Comparison of ENCODE assay signal across 40 mouse cellular contexts in genomic region chrX:135738730-135739520, GRCm38 (mm10). TPM values are rescaled to one million over a fixed set of nuclear protein-coding genes. Genes with fewer than 3 reads are reported as not detected.
DNase-seq lines count a peak whose midpoint lies in the region; ATAC-seq lines count a peak whose summit lies in the region.
"Had no signal": no experiment of that assay in that cellular context is flagged by ENCODE, and none has a peak within 500 bp of the region (broad histone marks: within the 10 kb centered on the region; RNA-seq: fewer than 3 reads in every experiment).

No protein-coding gene starts in this region.

- no peak overlapping the region for H3K4me2 ChIP-seq in heart, embryonic 11.5 days
- H3K4me2 ChIP-seq: forebrain, embryonic 13.5 days; hindbrain, embryonic 12.5 days; liver, embryonic 13.5 days; midbrain, embryonic 13.5 days had no signal

- ATAC-seq in CD4-positive, CD25-positive, alpha-beta regulatory T cell, adult 4 months, result no peak
- ATAC-seq in heart, embryonic 11.5 days (replicated peaks; ENCODE audit: insufficient number of reproducible peaks, low FRiP score, low TSS enrichment), result no peak
- ATAC-seq: forebrain, embryonic 13.5 days; hindbrain, postnatal 0 days; intestine, embryonic 16.5 days; midbrain, embryonic 13.5 days had no signal

- intact Hi-C loops in left cerebral cortex, postnatal 14 days (cut with DNase I), result no loop called here

- no peak overlapping the region for H3K27ac ChIP-seq in heart, embryonic 11.5 days (ENCODE audit: low read depth, low read length)
- H3K27ac ChIP-seq: forebrain, embryonic 13.5 days; heart, embryonic 10.5 days; hindbrain, embryonic 12.5 days; hindbrain, postnatal 0 days; layer of hippocampus, adult 2 months; left cerebral cortex, adult 2 months; liver, embryonic 13.5 days; midbrain, embryonic 13.5 days; stomach, postnatal 0 days had no signal

- no peak overlapping the region for H3K9ac ChIP-seq in heart, embryonic 11.5 days (ENCODE audit: low read depth, low read length)
- H3K9ac ChIP-seq: forebrain, embryonic 13.5 days; hindbrain, embryonic 12.5 days; liver, embryonic 13.5 days; midbrain, embryonic 13.5 days had no signal

- peaks cover 3% of the 10 kb centered on the region; the same call in 1 of the 2 replicates for H3K4me1 ChIP-seq in heart, embryonic 11.5 days (ENCODE audit: control insufficient read depth, insufficient read depth, low read length)
- H3K4me1 ChIP-seq: heart, embryonic 10.5 days had no signal

- no peaks in the 10 kb centered on the region for H3K9me3 ChIP-seq in heart, embryonic 11.5 days (replicated peaks; ENCODE audit: control insufficient read depth, low read length)
- H3K9me3 ChIP-seq: forebrain, embryonic 13.5 days; G1E; heart, embryonic 10.5 days; hindbrain, embryonic 12.5 days; liver, embryonic 13.5 days; midbrain, embryonic 13.5 days had no signal

- peak; percentile 13 for DNase-seq in CD4-positive, CD25-positive, alpha-beta regulatory T cell, adult 2 months (ENCODE audit: low read depth, low spot score)
- peak; percentile 3 for DNase-seq in lung, postnatal 36 days
- DNase-seq in lung, postnatal 4 days, result no peak
- DNase-seq in adipocyte (ENCODE audit: low spot score), result peak; percentile 52
- DNase-seq in frontal cortex, adult 2 months (ENCODE audit: extremely low spot score in 1 of 2, low spot score in 1 of 2), result no peak
- DNase-seq in left cerebral cortex, postnatal 14 days (ENCODE audit: low spot score in 2 of 2), result no peak
- DNase-seq: adrenal gland, adult 8-10 months; cerebellum, adult 11 months; cerebellum, adult 9-10 months; cerebellum, postnatal 36 days; gastrocnemius, postnatal 25 days; heart, adult 11 months; heart, postnatal 36 days; left cerebral cortex, postnatal 4 days; liver, embryonic 13.5 days; lung, adult 2 months; lung, postnatal 14 days; retina, postnatal 1 day; right cerebral cortex, postnatal 14 days; thymus, adult 2 months; thymus, postnatal 36 days had no signal

- 89% methylated on average over 2 of the region's 2 CpGs for WGBS in heart, embryonic 11.5 days (ENCODE audit: insufficient replicate concordance)

- H3K27me3 ChIP-seq in heart, embryonic 11.5 days (ENCODE audit: control insufficient read depth, insufficient read depth, low read length), result no peaks in the 10 kb centered on the region
- H3K27me3 ChIP-seq: forebrain, embryonic 13.5 days; hindbrain, embryonic 12.5 days; liver, embryonic 13.5 days had no signal

- no peaks in the 10 kb centered on the region for H3K36me3 ChIP-seq in heart, embryonic 11.5 days (ENCODE audit: control insufficient read depth, insufficient read depth, low read length)
- H3K36me3 ChIP-seq: heart, embryonic 10.5 days; hindbrain, embryonic 12.5 days; liver, embryonic 13.5 days; midbrain, embryonic 13.5 days had no signal

- H3K4me3 ChIP-seq in heart, embryonic 11.5 days (ENCODE audit: low read depth, low read length), result no peak overlapping the region
- H3K4me3 ChIP-seq: forebrain, embryonic 13.5 days; heart, embryonic 10.5 days; hindbrain, embryonic 12.5 days; layer of hippocampus, adult 2 months; left cerebral cortex, adult 2 months; liver, embryonic 13.5 days; megakaryocyte, embryonic 14.5 days; midbrain, embryonic 13.5 days had no signal

RNA-seq across cellular contexts. Expression of gene Armcx5, which starts 3.6 kb away (rescaled TPM):
- polyA plus RNA-seq in CD4-positive, CD25-positive, alpha-beta regulatory T cell, adult 4 months (2017; shearing (Covaris generic)), result 10 to 100 TPM; 10.2 to 20.5 TPM
- polyA plus RNA-seq in frontal cortex, adult 2 months (2012; rRNA removed), result 15.8 and 20.2 TPM in 2 replicates
- polyA plus RNA-seq in heart, embryonic 11.5 days (2014; fragmentation: Nextera tagmentation; extraction: Ambion mirVana), result 6.9 and 9.4 TPM in 2 replicates
- total RNA-seq in left cerebral cortex, postnatal 14 days (2021), result 10 to 100 TPM; 30.1 to 33.8 TPM
- polyA plus RNA-seq: small intestine, adult 2 months had no signal

RNA-seq across cellular contexts. Expression of gene Gprasp1, which starts 3.6 kb away (rescaled TPM):
- 10 to 100 TPM; 22.7 to 31.9 TPM for polyA plus RNA-seq in CD4-positive, CD25-positive, alpha-beta regulatory T cell, adult 4 months (2017; shearing (Covaris generic))
- polyA plus RNA-seq in frontal cortex, adult 2 months (2012; rRNA removed), result 180 and 207 TPM in 2 replicates
- 34.7 and 41.5 TPM in 2 replicates for polyA plus RNA-seq in heart, embryonic 11.5 days (2014; fragmentation: Nextera tagmentation; extraction: Ambion mirVana)
- total RNA-seq in left cerebral cortex, postnatal 14 days (2021), result 100 to 1,000 TPM; 311 to 327 TPM

RNA-seq across cellular contexts. Expression of gene Tmsb15a, which starts 13.9 kb away (rescaled TPM):
- not detected for polyA plus RNA-seq in CD4-positive, CD25-positive, alpha-beta regulatory T cell, adult 4 months (2017; shearing (Covaris generic))
- polyA plus RNA-seq in frontal cortex, adult 2 months (2012; rRNA removed), result not detected in 2 replicates
- polyA plus RNA-seq in heart, embryonic 11.5 days (2014; fragmentation: Nextera tagmentation; extraction: Ambion mirVana), result not detected in 2 replicates
- not detected for total RNA-seq in left cerebral cortex, postnatal 14 days (2021)
- total RNA-seq: G1E; gastrocnemius, postnatal 25 days; heart, postnatal 36 days; hindbrain, postnatal 0 days; layer of hippocampus, adult 2 months; layer of hippocampus, postnatal 14 days; left cerebral cortex, adult 2 months; left cerebral cortex, postnatal 4 days had no signal
- polyA plus RNA-seq: embryonic facial prominence, embryonic 11.5 days; forebrain, embryonic 13.5 days; G1E; heart, embryonic 10.5 days; hindbrain, embryonic 12.5 days; hindbrain, postnatal 0 days; intestine, embryonic 16.5 days; kidney, embryonic 14.5 days; liver, embryonic 13.5 days; lung, adult 2 months; midbrain, embryonic 13.5 days; neural tube, embryonic 14.5 days; small intestine, adult 2 months; stomach, postnatal 0 days; thymus, adult 2 months had no signal

RNA-seq across cellular contexts. Expression of gene Tcp11x2, which starts 45.3 kb away (rescaled TPM):
- under 1 TPM in 1 of 2 experiments, not detected in 1; 0.24 TPM for polyA plus RNA-seq in CD4-positive, CD25-positive, alpha-beta regulatory T cell, adult 4 months (2017; shearing (Covaris generic))
- polyA plus RNA-seq in frontal cortex, adult 2 months (2012; rRNA removed), result not detected in 2 replicates
- polyA plus RNA-seq in heart, embryonic 11.5 days (2014; fragmentation: Nextera tagmentation; extraction: Ambion mirVana), result not detected in 2 replicates
- total RNA-seq in left cerebral cortex, postnatal 14 days (2021), result not detected
- total RNA-seq: adrenal gland, adult 8-10 months; gastrocnemius, postnatal 25 days; heart, postnatal 36 days; hindbrain, postnatal 0 days; layer of hippocampus, adult 2 months; layer of hippocampus, postnatal 14 days; left cerebral cortex, adult 2 months; left cerebral cortex, postnatal 4 days had no signal
- polyA plus RNA-seq: embryonic facial prominence, embryonic 11.5 days; forebrain, embryonic 13.5 days; G1E; heart, embryonic 10.5 days; hindbrain, embryonic 12.5 days; hindbrain, postnatal 0 days; intestine, embryonic 16.5 days; kidney, embryonic 14.5 days; limb, embryonic 14.5 days; liver, embryonic 13.5 days; lung, adult 2 months; midbrain, embryonic 13.5 days; neural tube, embryonic 14.5 days; small intestine, adult 2 months; stomach, postnatal 0 days; thymus, adult 2 months had no signal

RNA-seq across cellular contexts. Expression of gene Bhlhb9, which starts 58.5 kb away (rescaled TPM):
- 10 to 100 TPM; 11.4 to 14.2 TPM for polyA plus RNA-seq in CD4-positive, CD25-positive, alpha-beta regulatory T cell, adult 4 months (2017; shearing (Covaris generic))
- polyA plus RNA-seq in frontal cortex, adult 2 months (2012; rRNA removed), result 43.8 and 52.5 TPM in 2 replicates
- 60.0 and 68.4 TPM in 2 replicates for polyA plus RNA-seq in heart, embryonic 11.5 days (2014; fragmentation: Nextera tagmentation; extraction: Ambion mirVana)
- 10 to 100 TPM; 66.2 to 71.2 TPM for total RNA-seq in left cerebral cortex, postnatal 14 days (2021)

Comparison
In these comparisons a context has a peak if more than half of its experiments do, and no peak if none do; other contexts are left out.
1. DNase-seq: peak in CD4-positive, CD25-positive, alpha-beta regulatory T cell, adult 2 months (single experiment), lung, postnatal 36 days (single experiment) and adipocyte (single experiment); none in lung, postnatal 4 days (0 of 2), frontal cortex, adult 2 months (0 of 2) and left cerebral cortex, postnatal 14 days (0 of 2).